Mouse (Mus musculus) olfactory bulb, adult 2 months (tissue): ENCODE data around the gene Swsap1.

Experiments used
- CTCF ChIP-seq: fragments of 200-500 bp; IDR thresholded peaks from 2 replicates; pipeline ENCODE4 v1.5.1; 2012; ENCODE audit warnings: low read depth, mild to moderate bottlenecking, low read length, moderate library complexity; ENCODE audit not compliant: insufficient read depth
- POLR2A ChIP-seq: fragments of 200-500 bp; IDR thresholded peaks from 2 replicates; pipeline ENCODE4 v1.6.1; 2012; ENCODE audit warnings: mild to moderate bottlenecking, low read depth, low read length, moderate library complexity; ENCODE audit not compliant: insufficient read depth

DNA sequence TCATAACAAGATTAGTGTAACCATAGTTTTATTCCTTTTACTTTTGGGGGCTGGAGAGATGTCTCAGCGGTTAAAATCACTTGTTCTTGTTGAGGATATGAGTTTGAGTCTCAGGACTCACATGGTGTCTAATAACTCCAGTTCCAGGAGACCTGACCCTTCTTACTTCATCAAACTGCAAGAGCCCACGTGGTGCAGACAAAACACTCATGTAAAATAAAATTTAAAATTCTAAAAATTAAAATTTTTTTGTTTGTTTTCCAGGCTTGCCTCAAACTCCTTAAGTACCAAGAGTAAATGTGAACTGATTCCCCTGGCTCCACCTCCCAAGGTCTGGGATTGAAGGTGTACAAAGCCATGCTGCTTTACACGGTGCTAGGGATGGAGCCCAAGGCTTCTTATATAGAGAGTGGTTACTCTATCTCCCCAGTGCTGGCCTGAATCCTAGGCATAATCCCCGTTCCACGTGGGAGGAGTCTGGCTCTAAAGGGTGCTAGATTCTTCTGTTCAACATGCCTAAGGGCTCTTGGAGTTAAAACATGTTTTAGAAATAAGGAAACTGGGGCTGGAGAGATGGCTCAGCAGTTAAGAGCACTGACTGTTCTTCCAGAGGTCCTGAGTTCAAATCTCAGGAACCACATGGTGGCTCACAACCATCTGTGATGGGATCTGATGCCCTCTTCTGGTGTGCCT lies 36.7 kb upstream of the Swsap1 start:
- no peak for TF ChIP-seq CTCF
- no peak for TF ChIP-seq POLR2A
